In the genomic region with DNA sequence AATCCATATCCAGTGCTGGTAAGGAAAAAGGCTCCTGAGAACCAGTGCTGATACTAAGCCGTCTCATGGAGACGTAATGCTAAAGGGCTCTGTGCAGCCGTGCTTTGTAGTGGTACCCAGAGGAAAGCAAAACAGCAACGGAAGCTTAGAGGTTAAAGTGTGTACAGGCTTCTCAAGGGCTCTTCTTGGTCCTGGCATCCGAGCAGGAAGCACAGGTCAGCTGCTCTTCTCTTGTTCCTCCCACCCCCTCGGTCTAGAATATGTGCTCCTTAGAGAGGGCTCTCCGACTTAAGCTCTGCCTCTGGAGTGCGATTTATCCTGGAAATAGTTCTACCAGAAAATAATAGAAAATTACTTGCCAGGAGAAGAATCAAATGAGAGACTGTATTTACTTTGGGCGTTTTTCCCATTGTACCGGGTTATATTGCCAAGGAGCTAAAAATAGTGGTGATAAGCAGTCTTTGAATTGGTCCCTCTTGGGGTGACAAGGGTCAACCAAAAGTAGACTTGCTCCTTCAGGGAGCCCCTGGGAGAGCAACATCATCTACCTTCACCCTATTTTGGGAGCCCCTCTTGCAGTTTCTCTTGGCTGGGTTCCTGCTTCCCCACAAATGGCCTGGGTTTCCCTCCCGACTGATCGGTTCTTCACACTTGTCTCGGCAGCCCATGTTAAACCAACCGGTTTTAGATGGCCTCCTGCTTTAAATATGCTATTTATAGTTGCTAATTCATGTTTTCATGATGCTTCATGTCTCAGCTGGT, we compare ENCODE assay signal across 15 mouse cellular contexts. TPM values are rescaled to one million over a fixed set of nuclear protein-coding genes. Genes with fewer than 3 reads are reported as not detected.
DNase-seq lines count a peak whose midpoint lies in the region; ATAC-seq and TF ChIP-seq lines count a peak whose summit lies in the region.
"Had no signal": no experiment of that assay in that cellular context is flagged by ENCODE, and none has a peak within 500 bp of the region (broad histone marks: within the 10 kb centered on the region; RNA-seq: fewer than 3 reads in every experiment).

No protein-coding gene starts in this region.

- no peak for TF ChIP-seq CTCF in gastrocnemius, adult 2 months (IDR thresholded peaks at IDR 0.05)

- no peaks in the 10 kb centered on the region for H3K9me3 ChIP-seq in heart, embryonic 14.5 days (ENCODE audit: control insufficient read depth, low read length)

- WGBS in heart, embryonic 14.5 days: 36% methylated on average over 14 of the region's 14 CpGs

- ATAC-seq in heart, embryonic 14.5 days (ENCODE audit: insufficient number of reproducible peaks, insufficient read depth, low FRiP score, low read depth): no peak
- ATAC-seq: forebrain, embryonic 14.5 days; hindbrain, postnatal 0 days; midbrain, embryonic 16.5 days had no signal

- no peak overlapping the region for H3K9ac ChIP-seq in heart, embryonic 14.5 days (ENCODE audit: low read length)
- H3K9ac ChIP-seq: liver, embryonic 14.5 days had no signal

- H3K4me3 ChIP-seq in gastrocnemius, adult 2 months: peak overlapping the region; percentile 61
- H3K4me3 ChIP-seq in heart, embryonic 14.5 days (ENCODE audit: control insufficient read depth in 1 of 2, insufficient read depth in 1 of 2, low read depth in 1 of 2, low read length in 2 of 2): no peak overlapping the region

- H3K36me3 ChIP-seq in heart, embryonic 14.5 days (ENCODE audit: control insufficient read depth, insufficient read depth, low read length): no peaks in the 10 kb centered on the region

- peaks cover 5 to 11% of the 10 kb centered on the region in 2 experiments; a peak in 2 of 4 replicates for H3K4me1 ChIP-seq in heart, embryonic 14.5 days (ENCODE audit: control insufficient read depth in 2 of 2, insufficient read depth in 2 of 2, low read length in 2 of 2)

- H3K27ac ChIP-seq in gastrocnemius, adult 2 months: peak overlapping the region; percentile 77
- no peak overlapping the region for H3K27ac ChIP-seq in heart, embryonic 14.5 days (replicated peaks in 1 of 2; ENCODE audit: control insufficient read depth in 1 of 2, insufficient read depth in 1 of 2, low read depth in 2 of 2, low read length in 2 of 2)
- H3K27ac ChIP-seq: hindbrain, postnatal 0 days; liver, embryonic 14.5 days had no signal

- H3K4me2 ChIP-seq in heart, embryonic 14.5 days (ENCODE audit: low read length): peak overlapping the region; percentile 39

- intact Hi-C loops in gastrocnemius, adult 2 months (cut with DNase I): loop anchor here (10.0 kb wide), 2 partner anchors 236 to 346 kb away; no protein-coding TSS in a partner anchor

- no peaks in the 10 kb centered on the region; the same call in 1 of the 2 replicates for H3K27me3 ChIP-seq in heart, embryonic 14.5 days (ENCODE audit: control insufficient read depth, insufficient read depth, low read length)

- peak; percentile 28 for DNase-seq in gastrocnemius, adult 2 months
- no peak for DNase-seq in gastrocnemius, postnatal 25 days
- peak; percentile 12 for DNase-seq in lung, postnatal 25 days (ENCODE audit: low spot score)
- DNase-seq in lung, postnatal 14 days: no peak
- peak; percentile 34 for DNase-seq in lung, postnatal 36 days
- DNase-seq in layer of hippocampus, adult 9-10 months (ENCODE audit: low spot score): no peak
- DNase-seq: gastrocnemius, postnatal 10 days; kidney, adult 8-10 months; right cerebral cortex, postnatal 4 days; thymus, adult 2 months had no signal

RNA-seq across cellular contexts. Expression of gene Rora, which starts 57.5 kb away (rescaled TPM):
- total RNA-seq in gastrocnemius, adult 2 months (2021): 100 to 1,000 TPM in 1 of 2 experiments, 10 to 100 TPM in 1; 60.6 to 112 TPM
- total RNA-seq in gastrocnemius, postnatal 25 days (2021): 10 to 100 TPM; 54.8 to 56.1 TPM
- 5.8 and 6.9 TPM in 2 replicates for polyA plus RNA-seq in heart, embryonic 14.5 days (2014; fragmentation: Nextera tagmentation; extraction: Ambion mirVana)

Comparison
In these comparisons a context has a peak if more than half of its experiments do, and no peak if none do; other contexts are left out.
1. DNase-seq: peak in gastrocnemius, adult 2 months (single experiment), lung, postnatal 25 days (single experiment) and lung, postnatal 36 days (single experiment); none in gastrocnemius, postnatal 25 days (single experiment), lung, postnatal 14 days (single experiment) and layer of hippocampus, adult 9-10 months (single experiment).